Mouse (Mus musculus): ENCODE data around the gene Atp6ap1. TPM values are rescaled to one million over a fixed set of nuclear protein-coding genes. Genes with fewer than 3 reads are reported as not detected.

The Atp6ap1 gene
- total and polyA plus RNA-seq, 3 experiments = 131 to 240 (median 132) TPM

DNA sequence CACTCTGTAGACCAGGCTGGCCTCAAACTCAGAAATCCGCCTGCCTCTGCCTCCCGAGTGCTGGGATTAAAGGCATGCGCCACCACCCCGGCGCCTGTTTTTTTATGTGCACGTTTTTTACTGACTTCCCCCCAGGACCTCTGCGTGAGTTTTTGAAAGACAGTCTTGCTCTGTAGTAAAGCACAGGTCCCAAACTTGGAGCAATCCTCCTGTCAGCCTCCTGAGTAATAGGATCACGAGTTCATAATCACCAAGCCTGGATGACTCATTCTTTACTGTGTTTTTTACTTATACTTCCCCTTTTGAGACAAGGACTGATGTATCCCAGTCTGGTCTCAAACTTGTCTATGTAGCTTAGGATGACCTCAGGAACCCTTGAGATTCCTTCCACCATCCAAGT lies 19.0 kb upstream of the Atp6ap1 start:
- TF ChIP-seq EP300 (IDR thresholded peaks at IDR 0.05; ENCODE audit: insufficient read depth, low read depth, low read length) (no peak), CTCF (IDR thresholded peaks at IDR 0.05) (no peak), POLR2A (IDR thresholded peaks at IDR 0.05; ENCODE audit: insufficient read depth, low read depth, low read length) (no peak)
- H3K27ac ChIP-seq = no peak overlapping the region
- no peaks in the 10 kb centered on the region for H3K36me3 ChIP-seq (ENCODE audit: control insufficient read depth, insufficient read depth, low read length)
- no peaks in the 10 kb centered on the region for H3K79me2 ChIP-seq (replicated peaks; ENCODE audit: control insufficient read depth, insufficient read depth, low read length)
- no peak overlapping the region for H3K4me3 ChIP-seq
- H3K4me1 ChIP-seq (ENCODE audit: control insufficient read depth, insufficient read depth, low read length) = no peaks in the 10 kb centered on the region; the same call in 1 of the 2 replicates
- WGBS = 64% methylated on average over 8 of the region's 8 CpGs
- intact Hi-C loops (cut with DNase I) = no loop called here
- DNase-seq = no peak
- H3K27me3 ChIP-seq (ENCODE audit: control insufficient read depth, insufficient read depth, low read length) = no peaks in the 10 kb centered on the region
- no peak overlapping the region for H3K9ac ChIP-seq (ENCODE audit: low read depth, low read length)

DNA sequence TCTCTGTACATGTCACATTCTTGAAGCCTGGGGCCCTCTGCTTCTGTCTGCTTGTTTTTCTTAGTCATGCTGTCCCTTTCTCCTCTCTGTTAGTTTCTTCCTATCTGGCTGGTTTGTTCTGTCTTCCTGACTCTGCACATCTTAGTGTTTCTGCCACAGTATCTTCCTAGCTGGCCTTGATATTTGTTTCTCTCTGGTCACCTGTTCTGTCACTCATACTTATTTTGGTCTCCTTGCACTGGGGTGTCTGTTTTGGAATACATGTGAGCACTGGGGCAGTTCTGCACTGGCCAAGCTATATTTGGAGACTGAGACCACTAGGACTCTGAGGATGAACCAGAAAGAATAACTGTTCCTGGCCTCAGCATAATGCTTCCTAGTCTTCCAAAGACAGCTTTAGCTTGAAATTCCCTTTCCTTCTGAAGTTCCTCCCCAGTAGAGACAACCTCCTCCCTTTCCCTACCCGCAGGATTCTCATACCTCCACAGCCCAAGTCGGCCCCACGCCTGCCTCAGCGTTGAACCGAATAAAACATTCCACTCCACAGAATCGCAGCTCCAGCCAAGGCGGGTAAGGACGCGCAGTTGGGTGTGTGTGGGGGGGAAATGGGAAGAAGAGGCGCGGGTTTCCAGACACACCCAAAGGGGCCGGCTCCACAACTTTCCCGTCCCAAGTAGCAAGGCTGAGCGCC lies 15.7 kb upstream of the Atp6ap1 start:
- intact Hi-C loops (cut with DNase I) = loop anchor here (5.0 kb wide), 2 partner anchors 34 to 111 kb away; partner anchors contain the start of genes Fam3a, Flna and Ikbkg
- peak overlapping the region; percentile 56 for H3K4me3 ChIP-seq
- H3K4me1 ChIP-seq (ENCODE audit: control insufficient read depth, insufficient read depth, low read length) = peaks cover 6% of the 10 kb centered on the region
- peak overlapping the region; percentile 91 for H3K27ac ChIP-seq
- WGBS = 13% methylated on average over 14 of the region's 14 CpGs
- DNase-seq = no peak
- TF ChIP-seq CTCF (IDR thresholded peaks at IDR 0.05) = no peak
- no peak for TF ChIP-seq EP300 (IDR thresholded peaks at IDR 0.05; ENCODE audit: insufficient read depth, low read depth, low read length)
- TF ChIP-seq POLR2A (IDR thresholded peaks at IDR 0.05; ENCODE audit: insufficient read depth, low read depth, low read length) = peak; percentile 54; the same call in 1 of the 2 replicates
- H3K79me2 ChIP-seq (replicated peaks; ENCODE audit: control insufficient read depth, insufficient read depth, low read length) = no peaks in the 10 kb centered on the region; the same call in 1 of the 2 replicates
- H3K27me3 ChIP-seq (ENCODE audit: control insufficient read depth, insufficient read depth, low read length) = no peaks in the 10 kb centered on the region
- no peaks in the 10 kb centered on the region; the same call in 1 of the 2 replicates for H3K36me3 ChIP-seq (ENCODE audit: control insufficient read depth, insufficient read depth, low read length)
- H3K9ac ChIP-seq (ENCODE audit: low read depth, low read length) = peak overlapping the region; percentile 59

DNA sequence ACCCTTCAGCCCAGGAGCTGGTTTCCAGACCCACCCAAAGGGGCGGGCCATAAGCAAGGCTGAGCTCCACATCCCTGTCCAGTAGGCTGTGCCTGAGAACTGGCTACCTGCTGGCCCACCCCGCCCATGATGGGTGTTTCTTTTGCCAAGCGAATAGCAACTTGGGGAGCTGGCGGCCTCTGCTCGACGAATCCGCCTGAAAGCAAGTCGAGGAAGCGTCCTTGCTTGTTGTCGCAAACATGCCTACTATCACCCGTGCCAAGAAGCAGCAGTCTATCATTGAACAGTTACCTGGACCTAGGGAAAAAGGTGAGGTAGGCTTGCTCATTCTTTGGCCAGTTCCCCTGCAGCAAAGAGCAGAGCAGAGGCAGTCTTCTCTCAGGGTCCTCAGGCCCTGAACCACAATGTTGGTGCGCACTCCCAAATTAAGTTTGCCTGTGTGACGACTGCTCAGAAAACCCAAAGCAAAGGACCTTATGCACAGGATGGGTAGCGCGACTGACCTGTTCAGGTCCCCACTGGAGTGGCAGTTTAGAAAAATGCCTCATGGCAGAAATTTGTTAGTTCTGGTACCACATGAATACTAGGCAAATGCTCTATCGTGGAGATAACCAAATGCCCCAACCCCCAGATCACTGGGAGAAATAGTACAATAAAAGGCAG lies 15.0 kb upstream of the Atp6ap1 start, which contains the start of the genes Taz and Dnase1l1:
Taz (plus strand) TSS at position 181 of the 663 bp plus-strand sequence.
Dnase1l1 (minus strand) TSS at position 606 of the 663 bp plus-strand sequence.
- intact Hi-C loops (cut with DNase I) = loop anchor here (5.0 kb wide), 2 partner anchors 35 to 110 kb away; partner anchors contain the start of genes Fam3a, Flna and Ikbkg
- 15% methylated on average over 16 of the region's 16 CpGs for WGBS

DNA sequence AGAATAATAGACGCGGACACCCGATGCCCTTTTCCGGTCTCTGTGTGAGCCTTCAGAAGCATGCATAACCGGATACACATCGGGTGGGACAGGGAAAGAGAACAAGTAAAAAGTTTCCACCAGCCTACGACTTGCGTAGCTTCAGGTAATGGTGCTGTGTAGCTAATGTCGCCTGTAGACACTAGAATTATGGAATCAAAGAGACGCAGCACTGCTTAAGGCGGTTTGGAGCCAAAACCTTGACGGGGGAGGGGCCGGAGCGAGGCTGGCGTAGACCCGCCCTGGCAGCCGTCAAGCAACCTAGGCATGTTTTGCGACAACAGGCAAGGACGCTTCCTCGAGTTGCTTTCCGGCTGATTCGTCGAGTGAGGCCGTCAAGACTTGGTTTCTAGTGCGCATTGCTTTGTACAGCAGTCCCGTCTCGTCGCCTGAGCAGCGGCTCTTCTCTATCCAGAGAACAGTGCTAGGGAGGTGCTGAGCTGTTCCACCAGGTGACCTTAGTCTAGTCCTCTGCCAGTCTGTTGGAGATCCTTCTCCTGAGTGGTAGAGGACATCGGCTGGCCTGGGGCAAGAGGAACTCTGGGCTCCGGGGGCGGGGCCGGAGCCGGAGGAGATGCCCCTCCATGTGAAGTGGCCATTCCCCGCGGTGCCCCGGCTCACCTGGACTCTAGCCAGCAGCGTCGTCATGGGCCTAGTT lies 14.4 kb upstream of the Atp6ap1 start:
- intact Hi-C loops (cut with DNase I) = loop anchor here (5.0 kb wide), 2 partner anchors 35 to 110 kb away; partner anchors contain the start of genes Fam3a, Flna and Ikbkg

More for the DNA sequence above, 15.0 kb upstream of the Atp6ap1 start, which contains the start of the genes Taz and Dnase1l1:
- H3K4me1 ChIP-seq (ENCODE audit: control insufficient read depth, insufficient read depth, low read length) = peaks cover 6% of the 10 kb centered on the region
- no peaks in the 10 kb centered on the region; the same call in 1 of the 2 replicates for H3K36me3 ChIP-seq (ENCODE audit: control insufficient read depth, insufficient read depth, low read length)
- no peak for TF ChIP-seq EP300 (IDR thresholded peaks at IDR 0.05; ENCODE audit: insufficient read depth, low read depth, low read length)
- TF ChIP-seq CTCF (IDR thresholded peaks at IDR 0.05) = 0 out of 2 replicates have a peak, but pooled peaks have one; percentile 22
- TF ChIP-seq POLR2A (IDR thresholded peaks at IDR 0.05; ENCODE audit: insufficient read depth, low read depth, low read length) = 0 out of 2 replicates have a peak, but pooled peaks have one; percentile 52
- peak within 1 kb of the TSS; percentile 79 for H3K9ac ChIP-seq (ENCODE audit: low read depth, low read length)
- H3K4me3 ChIP-seq = peak within 1 kb of the TSS; percentile 56
- peak within 1 kb of the TSS; percentile 91 for H3K27ac ChIP-seq
- H3K27me3 ChIP-seq (ENCODE audit: control insufficient read depth, insufficient read depth, low read length) = no peaks in the 10 kb centered on the region
- no peaks in the 10 kb centered on the region; the same call in 1 of the 2 replicates for H3K79me2 ChIP-seq (replicated peaks; ENCODE audit: control insufficient read depth, insufficient read depth, low read length)
- peak; percentile 81 to 90 for DNase-seq

GRCm38 (mm10) chrX:74283092-74283437 lies 13.8 kb upstream of the Atp6ap1 start:
- H3K4me3 ChIP-seq = peak overlapping the region; percentile 56
- H3K27ac ChIP-seq = peak overlapping the region; percentile 91
- intact Hi-C loops (cut with DNase I) = loop anchor here (5.0 kb wide), 2 partner anchors 36 to 109 kb away; partner anchors contain the start of genes Fam3a, Flna and Ikbkg
- DNase-seq = no peak
- 36% methylated on average over 5 of the region's 5 CpGs for WGBS
- no peaks in the 10 kb centered on the region; the same call in 1 of the 2 replicates for H3K79me2 ChIP-seq (replicated peaks; ENCODE audit: control insufficient read depth, insufficient read depth, low read length)
- no peaks in the 10 kb centered on the region; the same call in 1 of the 2 replicates for H3K36me3 ChIP-seq (ENCODE audit: control insufficient read depth, insufficient read depth, low read length)
- peaks cover 6% of the 10 kb centered on the region for H3K4me1 ChIP-seq (ENCODE audit: control insufficient read depth, insufficient read depth, low read length)
- peak overlapping the region; percentile 79 for H3K9ac ChIP-seq (ENCODE audit: low read depth, low read length)
- TF ChIP-seq POLR2A (IDR thresholded peaks at IDR 0.05; ENCODE audit: insufficient read depth, low read depth, low read length) (no peak), CTCF (IDR thresholded peaks at IDR 0.05) (no peak), EP300 (IDR thresholded peaks at IDR 0.05; ENCODE audit: insufficient read depth, low read depth, low read length) (no peak)
- no peaks in the 10 kb centered on the region for H3K27me3 ChIP-seq (ENCODE audit: control insufficient read depth, insufficient read depth, low read length)

More for the DNA sequence above, 14.4 kb upstream of the Atp6ap1 start:
- peak overlapping the region; percentile 79 for H3K9ac ChIP-seq (ENCODE audit: low read depth, low read length)
- no peaks in the 10 kb centered on the region for H3K27me3 ChIP-seq (ENCODE audit: control insufficient read depth, insufficient read depth, low read length)
- no peaks in the 10 kb centered on the region; the same call in 1 of the 2 replicates for H3K36me3 ChIP-seq (ENCODE audit: control insufficient read depth, insufficient read depth, low read length)
- peak overlapping the region; percentile 91 for H3K27ac ChIP-seq
- H3K4me3 ChIP-seq = peak overlapping the region; percentile 56
- WGBS = 19% methylated on average over 39 of the region's 39 CpGs
- DNase-seq = peak; percentile 86 to 90
- H3K4me1 ChIP-seq (ENCODE audit: control insufficient read depth, insufficient read depth, low read length) = peaks cover 6% of the 10 kb centered on the region
- H3K79me2 ChIP-seq (replicated peaks; ENCODE audit: control insufficient read depth, insufficient read depth, low read length) = no peaks in the 10 kb centered on the region; the same call in 1 of the 2 replicates
- TF ChIP-seq POLR2A (IDR thresholded peaks at IDR 0.05; ENCODE audit: insufficient read depth, low read depth, low read length) = peak; percentile 93
- no peak for TF ChIP-seq EP300 (IDR thresholded peaks at IDR 0.05; ENCODE audit: insufficient read depth, low read depth, low read length)
- TF ChIP-seq CTCF (IDR thresholded peaks at IDR 0.05) = no peak
